Mouse (Mus musculus): Measurements from ENCODE around the gene Exoc3l.
"Not testable (repeated sequence)": the region's sequence is repeated elsewhere in the genome, so short reads cannot be mapped to it uniquely, and the experiment has no call there.

The Exoc3l gene

GRCm38 (mm10) chr8:105291802-105292201 is 4.1 kb downstream of the Exoc3l start:
- DNase-seq (ENCODE audit: inconsistent ontology term) = not testable (repeated sequence)

GRCm38 (mm10) chr8:105291364-105291763 is 4.5 kb downstream of the Exoc3l start:
- not testable (repeated sequence) for DNase-seq (ENCODE audit: inconsistent ontology term)

- peak; percentile 80 for DNase-seq (ENCODE audit: inconsistent ontology term)
These were observed 5.2 kb downstream of the Exoc3l start for GRCm38 (mm10) chr8:105290554-105291314.

- DNase-seq (ENCODE audit: inconsistent ontology term) = peak; percentile 42
These were observed 6.0 kb downstream of the Exoc3l start, which contains the start of gene 4931428F04Rik for GRCm38 (mm10) chr8:105289805-105290460. 4931428F04Rik (minus strand) TSS chr8:105289864.

- DNase-seq (ENCODE audit: inconsistent ontology term) = peak; percentile 97
These were observed 6.8 kb downstream of the Exoc3l start for GRCm38 (mm10) chr8:105288958-105289732.

DNA sequence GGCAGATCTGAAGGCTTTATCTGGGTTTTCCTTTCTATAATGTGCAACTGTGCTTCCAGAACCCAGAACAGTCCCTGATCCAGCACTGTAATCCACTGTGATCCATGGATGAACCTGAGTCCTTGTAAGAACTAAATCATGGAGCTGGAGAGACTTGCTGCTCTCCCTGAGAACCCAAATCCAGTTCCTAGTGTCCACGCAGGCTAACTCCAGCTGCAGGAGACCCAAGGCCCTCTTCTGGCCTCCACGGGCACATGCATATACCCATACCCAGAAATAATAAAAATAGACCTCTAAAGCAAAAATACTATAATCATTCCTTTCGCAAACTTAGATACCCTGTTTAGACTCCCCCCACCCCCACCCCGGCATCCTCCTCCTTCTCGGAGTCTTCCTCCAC is 7.7 kb downstream of the Exoc3l start:
- DNase-seq (ENCODE audit: inconsistent ontology term) = no peak

DNA sequence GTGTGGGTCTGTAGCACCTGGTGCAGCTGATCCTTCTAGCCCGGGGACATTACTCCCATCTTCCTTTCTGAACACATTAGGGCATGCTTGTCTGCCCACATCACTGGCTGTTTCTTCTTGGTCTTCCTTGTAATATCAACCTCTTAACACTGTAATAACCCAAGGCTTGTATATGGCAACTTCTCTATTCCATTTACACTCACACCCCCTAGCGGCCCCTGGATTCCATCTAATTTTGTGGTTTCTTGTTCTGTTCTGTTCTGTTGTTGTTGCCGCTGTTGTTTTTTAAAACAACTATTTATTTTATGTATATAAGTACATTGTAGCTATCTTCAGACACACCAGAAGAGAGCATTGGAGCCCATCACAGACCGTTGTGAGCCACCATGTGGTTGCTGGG is 9.0 kb downstream of the Exoc3l start:
- DNase-seq (ENCODE audit: inconsistent ontology term) = no peak

DNA sequence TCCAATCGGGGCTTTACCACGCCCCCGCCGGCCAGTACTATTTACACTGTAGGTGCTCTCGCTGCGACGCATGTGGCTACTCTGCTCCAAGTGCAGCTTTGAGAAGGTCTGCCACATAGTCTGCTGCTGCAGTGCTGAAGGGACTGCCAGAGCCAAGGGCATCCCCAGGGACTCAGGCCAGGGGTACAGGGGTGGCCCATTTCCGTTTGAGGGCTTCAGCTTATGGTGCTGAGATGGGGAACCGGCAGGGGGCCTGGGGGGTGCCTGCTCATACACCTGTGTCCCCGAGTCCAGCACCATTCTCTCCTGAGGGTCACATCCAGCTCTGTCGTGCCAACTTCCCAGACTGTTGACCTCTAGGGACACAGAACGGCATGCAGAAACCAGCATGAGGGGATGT is 10.4 kb downstream of the Exoc3l start:
- DNase-seq (ENCODE audit: inconsistent ontology term) = no peak

- peak; percentile 16 for DNase-seq (ENCODE audit: inconsistent ontology term)
These were observed 12.8 kb downstream of the Exoc3l start for GRCm38 (mm10) chr8:105283074-105283473.

DNA sequence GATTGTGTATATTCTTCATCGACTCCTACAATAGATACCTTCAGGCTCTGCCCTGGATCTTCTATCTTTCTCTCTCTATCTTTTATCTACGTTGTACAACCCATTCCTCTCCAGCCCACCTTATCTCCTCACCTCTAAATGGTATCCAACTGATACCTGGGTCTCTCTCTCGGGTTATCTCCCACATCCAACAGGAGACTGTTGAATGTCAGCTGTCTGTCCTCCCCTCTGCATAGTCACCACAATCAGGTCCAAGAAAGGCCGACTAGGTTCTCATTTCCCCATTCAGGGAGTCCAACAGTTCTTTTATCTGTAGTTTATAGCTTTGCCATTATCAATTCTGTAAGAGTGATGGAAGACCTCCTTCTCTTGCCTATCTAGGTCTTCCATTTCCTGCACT is 13.7 kb downstream of the Exoc3l start:
- no peak for DNase-seq (ENCODE audit: inconsistent ontology term)

DNA sequence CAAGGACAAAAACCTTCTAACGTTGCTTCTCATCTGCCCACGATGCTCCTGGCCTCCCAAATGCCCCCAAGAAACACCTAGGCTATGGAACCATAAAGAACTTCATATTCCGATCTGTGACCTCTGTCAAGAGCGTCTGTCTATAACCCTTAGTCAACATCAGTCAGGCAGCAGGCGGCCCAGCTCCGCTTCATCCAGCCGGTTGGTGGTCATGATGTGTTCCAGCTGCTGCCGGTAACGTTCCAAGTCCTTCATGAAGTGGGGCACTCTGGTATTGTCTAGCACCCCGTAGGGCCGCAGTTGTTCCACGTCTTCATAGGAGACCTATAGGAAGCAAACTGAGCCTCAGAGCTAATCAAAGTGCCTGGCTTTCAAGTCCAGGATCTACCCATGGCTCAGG is 14.1 kb downstream of the Exoc3l start:
- DNase-seq (ENCODE audit: inconsistent ontology term) = no peak

DNA sequence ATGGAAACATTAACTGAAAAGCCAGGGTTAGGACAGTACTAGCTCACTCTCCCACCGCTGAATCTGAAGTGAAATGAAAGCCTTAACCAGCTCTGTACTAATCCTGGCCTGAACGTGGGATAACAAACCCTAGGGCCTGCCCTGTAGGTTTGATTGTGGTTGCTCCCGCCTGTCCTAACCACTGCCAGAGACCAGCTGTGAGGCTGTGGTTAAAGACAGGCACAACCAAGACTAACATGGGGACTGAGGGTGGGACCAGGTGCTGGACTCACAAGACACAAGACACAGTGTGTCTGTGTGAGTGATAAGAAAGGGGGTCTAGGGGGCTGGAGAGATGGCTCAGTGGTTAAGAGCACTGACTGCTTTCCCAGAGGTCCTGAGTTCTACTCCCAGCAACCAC is 15.3 kb downstream of the Exoc3l start:
- DNase-seq (ENCODE audit: inconsistent ontology term) = no peak

DNA sequence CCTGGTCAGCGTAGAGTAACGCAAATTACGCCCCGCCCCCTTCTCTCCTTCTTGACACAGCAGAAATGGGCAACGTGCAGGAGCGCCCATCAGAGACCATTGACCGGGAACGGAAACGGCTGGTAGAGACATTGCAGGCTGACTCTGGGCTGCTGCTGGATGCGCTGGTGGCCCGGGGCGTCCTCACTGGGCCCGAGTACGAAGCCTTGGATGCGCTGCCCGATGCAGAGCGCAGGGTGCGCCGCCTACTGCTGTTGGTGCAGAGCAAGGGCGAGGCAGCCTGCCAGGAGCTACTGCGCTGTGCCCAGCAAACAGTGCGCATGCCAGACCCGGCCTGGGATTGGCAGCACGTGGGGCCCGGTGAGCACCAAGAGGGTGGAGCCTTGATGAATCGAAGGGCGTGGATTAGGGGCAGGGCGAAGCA is 17.0 kb downstream of the Exoc3l start:
- DNase-seq (ENCODE audit: inconsistent ontology term) = peak; percentile 72

DNA sequence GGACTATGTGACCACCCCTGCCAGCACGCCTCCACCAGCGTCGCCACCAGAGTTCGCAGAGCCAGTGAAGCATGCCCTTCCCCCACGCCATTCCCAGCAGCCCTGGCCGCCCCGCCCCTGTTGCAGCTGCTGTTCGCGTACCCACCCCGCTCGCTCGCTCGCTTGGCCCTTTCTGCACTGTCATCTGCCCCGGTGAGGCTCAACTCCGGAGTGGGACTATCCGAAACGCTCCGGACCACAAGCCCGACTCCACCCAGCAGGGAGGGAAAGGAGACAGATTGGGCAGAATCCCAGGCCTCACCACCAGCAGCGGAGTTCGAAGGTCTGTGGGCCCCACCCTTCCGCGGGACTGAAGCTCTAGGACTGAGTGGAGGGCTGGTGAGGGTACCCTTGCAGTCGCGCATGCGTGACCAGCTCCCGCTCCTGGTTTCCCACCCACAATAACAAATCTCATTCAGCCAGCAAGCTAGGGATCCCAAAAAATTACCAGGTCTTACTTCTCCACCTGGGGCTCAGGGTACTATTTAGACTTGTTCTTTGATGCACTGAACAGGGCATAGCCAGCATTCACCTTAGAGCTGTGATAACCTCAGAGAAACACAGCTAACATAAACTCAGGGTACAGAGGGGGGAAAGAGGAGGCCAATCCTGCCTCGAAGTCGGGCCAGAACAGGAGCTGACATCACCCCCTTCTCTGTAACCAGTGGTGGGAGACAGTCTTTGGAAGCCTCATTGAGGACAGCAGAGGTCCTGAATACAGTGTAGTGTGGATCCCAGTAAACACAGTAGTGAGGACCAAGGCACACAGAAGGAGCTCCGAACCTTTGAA is 19.4 kb downstream of the Exoc3l start:
- peak; percentile 65 for DNase-seq (ENCODE audit: inconsistent ontology term)

DNA sequence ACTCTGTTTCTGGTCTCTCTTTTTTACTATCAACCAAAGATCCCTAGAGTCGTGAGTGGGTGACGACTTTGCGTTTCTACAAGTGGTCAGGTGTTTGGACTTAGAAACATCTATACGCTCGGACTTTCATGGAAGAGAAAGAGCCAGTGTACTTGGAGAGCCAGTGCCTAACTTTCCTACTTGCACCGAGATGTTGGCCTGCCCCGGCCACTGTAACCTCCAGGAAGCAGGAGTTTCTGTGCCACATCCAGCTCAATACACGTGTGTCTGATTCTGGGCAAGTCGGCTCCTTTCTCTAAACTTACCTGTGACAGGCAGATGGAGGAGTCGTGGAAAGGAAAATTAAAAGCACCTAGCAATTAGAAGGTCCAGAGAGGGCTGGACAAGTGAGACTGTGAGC is 20.1 kb downstream of the Exoc3l start, which contains the start of gene Nol3:
Nol3 (plus strand) TSS at position 301 of the 400 bp plus-strand sequence.
- peak; percentile 25 for DNase-seq (ENCODE audit: inconsistent ontology term)

DNA sequence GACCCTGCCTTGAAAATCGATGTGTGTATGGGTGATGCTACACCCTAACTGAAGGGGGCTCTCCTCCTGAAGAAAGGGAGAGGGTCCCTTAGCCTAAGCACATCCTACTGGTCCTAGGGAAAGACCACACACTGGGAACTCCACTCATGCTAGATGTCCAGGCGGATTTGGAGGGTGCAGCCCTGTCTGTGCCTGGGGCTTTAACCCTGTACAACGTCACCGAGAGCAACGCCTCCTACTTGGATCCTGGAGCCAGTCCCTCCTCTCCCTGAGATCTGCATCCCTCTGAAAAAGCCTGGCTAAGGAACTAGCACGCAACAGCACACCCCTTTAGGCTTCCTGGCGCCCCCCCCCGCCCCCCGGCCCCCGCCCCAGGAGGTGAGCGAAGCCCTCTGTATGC is 20.5 kb downstream of the Exoc3l start:
- no peak for DNase-seq (ENCODE audit: inconsistent ontology term)

GRCm38 (mm10) chr8:105270916-105271186 is 25.1 kb downstream of the Exoc3l start:
- DNase-seq (ENCODE audit: inconsistent ontology term) = no peak

DNA sequence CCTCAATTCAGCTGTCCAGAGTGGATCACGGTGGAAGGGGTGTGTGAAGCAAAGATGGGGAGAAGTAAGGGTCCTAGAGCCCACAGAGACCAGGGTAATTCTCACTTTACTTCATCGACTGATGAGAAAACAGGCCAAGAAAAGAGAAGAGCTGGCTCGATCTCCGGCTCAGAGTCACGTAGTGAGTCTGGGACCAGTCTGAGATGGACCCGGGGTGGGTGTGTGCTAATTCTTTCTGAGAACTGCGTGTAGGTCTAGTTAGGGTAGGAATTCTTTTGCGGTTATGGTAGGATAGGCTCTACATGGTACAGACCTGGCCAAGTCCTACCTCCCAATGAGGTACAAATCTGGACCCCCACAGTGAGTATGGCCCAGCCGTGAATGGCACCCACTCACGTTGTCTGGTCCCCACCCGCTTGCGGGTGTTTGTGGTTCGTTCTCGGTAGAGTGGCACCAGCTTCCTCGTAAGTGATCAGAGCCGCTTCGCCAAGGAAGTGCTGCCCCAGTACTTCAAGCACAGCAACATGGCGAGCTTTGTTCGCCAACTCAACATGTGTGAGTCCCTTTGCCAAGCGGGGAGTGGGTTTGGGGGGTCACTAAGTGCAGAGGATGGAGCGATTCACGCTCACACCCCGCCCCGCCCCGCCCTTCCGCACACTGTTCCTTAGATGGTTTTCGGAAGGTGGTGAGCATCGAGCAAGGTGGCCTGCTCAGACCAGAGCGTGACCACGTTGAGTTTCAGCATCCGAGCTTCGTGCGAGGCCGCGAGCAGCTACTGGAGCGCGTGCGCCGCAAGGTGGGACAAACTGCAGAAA is 25.6 kb downstream of the Exoc3l start:
- no peak for DNase-seq (ENCODE audit: inconsistent ontology term)

GRCm38 (mm10) chr8:105269461-105269947 is 26.4 kb downstream of the Exoc3l start, which contains the start of gene Hsf4:
Hsf4 (plus strand) TSS chr8:105269801.
- DNase-seq (ENCODE audit: inconsistent ontology term) = peak; percentile 67

DNA sequence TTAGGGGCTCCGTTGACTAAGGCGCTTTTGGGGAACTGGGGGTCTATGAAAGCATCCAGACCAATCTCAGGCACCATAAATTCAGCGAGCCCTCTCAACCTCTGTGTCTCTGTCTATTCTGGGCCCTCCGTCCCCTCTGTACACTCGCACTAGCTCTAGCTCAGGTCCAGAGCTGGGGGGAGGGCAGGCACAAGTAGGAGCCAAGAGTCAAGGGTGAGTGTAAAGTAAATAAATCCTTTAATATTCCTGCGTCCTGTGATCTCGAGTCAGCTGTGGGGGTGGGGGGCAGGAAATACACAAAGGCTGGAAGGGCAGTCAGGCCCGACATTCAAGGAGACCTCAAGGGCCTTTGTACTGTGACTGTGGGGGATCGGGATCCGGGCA is 26.8 kb downstream of the Exoc3l start:
- peak; percentile 29 for DNase-seq (ENCODE audit: inconsistent ontology term)

All from Muller cell, postnatal 12 days (primary cell).